Mouse (Mus musculus) small intestine, adult 2 months (tissue): ENCODE measurements around the gene Ptprd.

ENCODE experiments used
- CTCF ChIP-seq: fragments of 200-500 bp; IDR thresholded peaks from 2 replicates; pipeline ENCODE4 v1.5.1; 2012; ENCODE audit warnings: low read depth, mild to moderate bottlenecking, control low read depth, inconsistent platforms, low read length, moderate library complexity, mixed read lengths; ENCODE audit not compliant: insufficient replicate concordance, insufficient read length; ENCODE audit errors: extremely low read depth
- POLR2A ChIP-seq: fragments of 200-500 bp; IDR thresholded peaks from 2 replicates; pipeline ENCODE4 v1.6.1; 2012; ENCODE audit warnings: low read depth, mild to moderate bottlenecking, control low read depth, inconsistent platforms, low read length, moderate library complexity

DNA sequence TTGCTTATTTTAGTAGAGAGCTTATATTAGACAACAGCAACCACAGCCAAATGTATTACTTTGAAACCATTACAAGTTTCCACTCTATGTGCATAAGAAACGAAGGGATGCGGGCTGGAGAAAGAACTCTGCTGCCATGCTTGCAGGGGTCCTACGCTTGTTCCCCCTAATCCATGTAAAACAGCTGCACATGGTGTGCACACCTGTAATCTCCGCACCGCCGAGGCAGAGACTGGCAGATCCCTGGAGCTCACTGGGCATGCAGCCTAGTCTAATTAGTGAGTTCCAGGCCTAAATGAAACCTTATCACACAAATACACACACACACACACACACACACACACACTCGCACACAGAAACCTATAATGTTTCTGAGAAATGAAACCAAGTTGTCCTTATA lies 1365.5 kb downstream of the Ptprd start:
- TF ChIP-seq CTCF: no peak
- no peak for TF ChIP-seq POLR2A
